Mouse (Mus musculus) G1E (cell line): Measurements from ENCODE around the gene Zfp385a.

Experiments
- CTCF ChIP-seq: IDR thresholded peaks from 2 replicates; pipeline ENCODE4 v1.5.1; 2012; ENCODE audit warnings: low read depth, low read length, inconsistent platforms, mixed read lengths
- GATA1 ChIP-seq: IDR thresholded peaks from 2 replicates; pipeline ENCODE4 v1.6.1; 2012; ENCODE audit warnings: borderline replicate concordance, low read length, inconsistent platforms, mixed read lengths
- GATA2 ChIP-seq: IDR thresholded peaks from 2 replicates; pipeline ENCODE4 v1.6.1; 2012; ENCODE audit warnings: low read depth, low read length, inconsistent platforms, borderline replicate concordance
- TAL1 ChIP-seq: conservative IDR thresholded peaks from 2 replicates; pipeline ENCODE4 v1.6.1; 2012; ENCODE audit warnings: low read depth, low read length, inconsistent platforms, mixed read lengths

- TF ChIP-seq CTCF: no peak
- TF ChIP-seq TAL1: no peak
- no peak for TF ChIP-seq GATA2
- TF ChIP-seq GATA1: no peak
These were observed 48.8 kb upstream of the Zfp385a start for GRCm38 (mm10) chr15:103388556-103389145.
